Mouse (Mus musculus): Measurements from ENCODE around the gene Slc13a4.

Gene Slc13a4

DNA sequence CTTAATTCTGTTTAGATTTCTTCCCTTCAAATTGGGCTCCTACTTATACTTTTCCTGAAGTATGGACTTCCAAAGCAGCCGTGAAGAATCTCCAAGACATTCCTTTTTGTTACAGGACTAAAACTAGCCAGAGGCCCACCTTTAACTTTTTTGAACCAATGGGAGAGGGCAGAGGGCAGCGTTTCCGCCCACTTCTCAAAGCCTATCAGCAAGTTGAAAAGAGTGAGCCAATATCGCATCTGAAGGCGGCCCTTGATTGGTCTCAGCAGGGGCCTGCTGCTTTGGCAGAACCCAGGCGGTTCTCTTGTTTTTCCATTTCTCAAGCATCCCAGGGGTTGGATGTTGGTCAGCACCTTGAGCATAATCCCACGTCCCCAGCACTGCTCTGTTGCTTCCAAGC, at the start of gene Slc13a4:
Slc13a4 (minus strand) TSS at position 95 of the 400 bp plus-strand sequence.
- no peak for DNase-seq (ENCODE audit: low read depth, low spot score)

DNA sequence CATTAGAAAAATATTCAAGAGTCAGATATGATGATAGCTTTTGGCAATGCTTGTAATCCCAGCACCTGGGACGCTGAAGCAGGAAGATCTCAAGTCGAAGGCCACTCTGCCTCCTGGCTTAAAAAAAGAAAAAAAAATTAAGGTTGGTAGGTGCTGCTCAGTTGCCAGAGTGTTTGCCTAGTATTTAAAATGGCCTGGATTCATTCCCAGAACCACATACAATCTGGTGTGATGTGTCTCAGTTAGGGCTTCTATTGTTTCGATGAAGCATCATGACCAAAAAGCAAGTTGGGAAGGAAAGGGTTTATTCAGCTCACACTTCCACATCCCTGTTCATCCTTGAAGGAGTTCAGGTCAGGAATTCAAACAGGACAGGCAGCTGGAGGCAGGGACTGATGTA, 47.4 kb upstream of the Slc13a4 start:
- DNase-seq (ENCODE audit: low read depth, low spot score) = no peak

DNA sequence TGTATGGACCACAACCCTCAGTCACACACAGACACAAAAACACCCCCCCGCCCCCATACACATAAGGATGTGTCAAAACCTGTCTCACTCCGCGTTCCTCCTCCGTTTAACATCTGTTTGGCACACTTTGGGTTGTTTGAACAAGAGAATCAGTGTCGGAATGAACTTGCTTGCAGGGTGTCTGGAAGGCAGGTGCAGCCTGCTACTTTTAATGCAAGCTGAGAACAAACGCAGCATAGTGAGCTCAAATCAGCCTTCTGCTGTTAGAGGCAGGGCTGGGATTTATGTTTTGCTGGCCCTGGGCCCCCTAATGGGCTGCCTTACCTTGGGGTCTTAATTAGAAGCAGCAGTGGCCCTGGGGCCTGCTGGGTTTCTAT, 46.7 kb upstream of the Slc13a4 start:
- DNase-seq (ENCODE audit: low read depth, low spot score) = no peak

DNA sequence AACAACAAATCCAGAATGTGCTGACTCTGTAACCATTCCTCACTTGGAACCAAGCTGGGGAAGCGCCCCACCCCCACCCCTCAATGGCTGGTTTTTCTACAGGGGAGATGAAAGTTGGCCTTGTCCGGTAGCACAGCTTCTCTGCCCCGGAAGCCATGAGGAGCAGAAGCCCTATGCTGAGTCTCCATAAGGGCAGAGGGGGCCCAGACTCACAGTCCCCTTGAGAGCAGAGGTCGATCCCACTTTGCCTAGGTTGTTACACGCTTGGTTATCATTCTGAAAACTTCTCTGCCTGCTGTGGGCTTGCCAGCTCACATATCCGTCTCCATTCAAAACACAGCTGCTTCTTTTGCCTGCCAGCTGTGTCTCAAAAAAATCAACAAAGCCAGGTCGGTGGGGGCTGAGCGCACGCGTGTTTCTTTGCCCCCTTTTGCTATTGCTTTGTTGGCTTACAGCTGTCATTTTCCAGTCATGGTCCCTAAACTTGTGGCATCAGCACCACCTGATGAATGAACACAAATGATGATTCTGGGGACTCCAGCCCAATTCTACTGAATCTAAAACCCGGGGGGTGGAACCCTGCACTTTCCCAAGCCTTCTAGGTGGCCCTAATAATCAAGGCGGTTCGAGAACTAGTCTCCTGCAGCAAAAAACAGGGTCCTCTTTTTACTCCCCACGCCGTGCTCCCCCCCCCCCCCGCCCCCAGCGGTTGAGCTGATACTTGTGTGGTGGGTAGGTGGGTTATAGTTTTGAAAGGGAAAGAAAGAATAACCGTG, 46.1 kb upstream of the Slc13a4 start:
- no peak for DNase-seq (ENCODE audit: low read depth, low spot score)

DNA sequence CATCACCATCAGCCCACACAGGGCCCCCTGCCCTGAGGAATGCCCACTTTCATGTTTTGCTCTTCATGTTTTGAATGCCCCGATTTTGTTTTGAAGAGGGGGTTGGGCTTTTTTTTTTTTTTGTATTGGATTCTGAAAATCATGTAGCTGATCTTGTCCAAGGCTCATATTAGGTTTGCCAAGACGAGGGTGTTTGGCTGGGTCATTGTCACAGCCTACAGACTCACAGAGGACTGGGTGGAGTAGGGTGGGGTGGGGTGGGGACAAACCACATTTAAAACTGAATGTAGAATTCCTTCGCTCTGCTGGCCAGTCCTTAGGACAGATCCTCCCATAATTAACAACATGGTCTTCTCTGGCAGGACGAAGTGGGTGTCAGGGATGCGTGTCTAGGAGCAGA, 45.5 kb upstream of the Slc13a4 start:
- DNase-seq (ENCODE audit: low read depth, low spot score) = no peak

DNA sequence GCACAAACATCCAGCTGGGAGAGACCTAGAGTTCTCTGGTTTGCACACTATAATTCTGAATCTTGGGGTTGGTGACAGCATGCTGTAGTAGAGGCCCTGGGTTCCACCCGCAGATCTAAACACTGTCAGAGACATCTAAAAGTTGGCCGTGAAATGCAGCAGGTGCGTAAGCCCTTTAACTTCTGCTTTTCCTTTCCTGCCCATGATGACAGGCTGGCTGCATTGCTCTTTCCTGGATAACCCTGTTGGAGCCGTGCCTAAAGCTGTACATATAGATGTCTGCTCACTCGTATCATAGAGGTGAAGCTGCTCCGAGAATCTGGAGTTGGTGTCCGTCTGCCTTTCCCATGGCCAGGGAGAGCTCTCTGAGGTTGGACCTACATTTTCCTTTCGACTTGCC, 44.9 kb upstream of the Slc13a4 start:
- no peak for DNase-seq (ENCODE audit: low read depth, low spot score)

DNA sequence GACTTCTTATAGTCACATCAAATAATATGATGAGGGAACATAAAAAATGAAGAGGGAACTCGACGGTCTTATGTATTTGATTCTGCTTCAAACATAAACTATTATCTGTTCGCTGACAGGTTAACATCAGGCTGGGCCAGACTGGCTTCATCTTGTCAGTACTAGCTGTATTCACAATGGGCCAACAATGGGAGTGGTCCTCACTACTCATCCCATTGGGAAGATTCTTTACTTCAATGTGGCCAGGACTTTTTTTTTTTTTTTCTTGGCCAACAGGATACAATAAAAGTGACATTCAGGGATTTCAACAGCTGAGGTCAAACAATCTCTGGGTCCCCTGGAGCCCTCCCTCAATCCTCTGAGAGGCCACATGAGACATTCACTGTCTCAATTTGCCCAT, 43.9 kb upstream of the Slc13a4 start:
- DNase-seq (ENCODE audit: low read depth, low spot score) = no peak

DNA sequence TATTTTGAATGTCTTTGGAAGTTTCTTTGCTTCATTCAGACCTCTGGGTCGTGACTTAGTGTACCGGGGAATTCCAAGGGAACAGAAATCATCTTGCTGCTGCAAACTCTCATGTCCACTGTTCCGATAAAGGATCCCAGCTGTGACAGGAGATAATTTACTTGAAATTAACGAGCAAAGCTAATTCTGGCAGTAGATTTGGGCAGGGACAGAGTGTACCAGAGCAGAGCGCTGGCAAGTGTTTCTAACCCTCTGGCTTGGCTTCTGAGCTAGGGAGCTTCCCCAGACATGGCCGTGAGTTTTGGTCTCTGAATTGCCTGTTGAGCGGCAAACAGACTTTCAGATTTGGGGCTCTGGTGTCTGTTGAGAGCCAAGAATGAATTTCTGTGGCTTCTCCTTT, 41.9 kb upstream of the Slc13a4 start:
- DNase-seq (ENCODE audit: low read depth, low spot score) = no peak

DNA sequence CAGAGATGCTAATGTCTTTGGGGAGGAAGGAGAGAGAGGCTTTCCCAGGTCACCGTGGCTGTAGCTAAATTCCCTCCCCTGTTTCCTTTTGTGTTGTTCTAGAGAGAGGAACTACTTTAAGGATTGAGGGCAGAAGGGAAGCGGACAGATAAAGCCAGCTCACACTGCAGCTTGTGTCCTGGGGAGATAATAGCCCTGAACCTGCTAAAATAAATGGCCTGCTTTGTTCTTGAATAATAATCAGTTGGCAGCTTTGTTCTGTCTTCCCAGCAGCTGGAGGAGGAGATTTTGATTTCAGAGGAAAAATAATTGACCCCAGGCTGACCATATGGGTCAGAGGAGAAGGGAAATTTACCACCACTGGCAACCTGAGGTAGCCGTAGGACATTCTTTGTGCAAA, 30.7 kb upstream of the Slc13a4 start:
- no peak for DNase-seq (ENCODE audit: low read depth, low spot score)

DNA sequence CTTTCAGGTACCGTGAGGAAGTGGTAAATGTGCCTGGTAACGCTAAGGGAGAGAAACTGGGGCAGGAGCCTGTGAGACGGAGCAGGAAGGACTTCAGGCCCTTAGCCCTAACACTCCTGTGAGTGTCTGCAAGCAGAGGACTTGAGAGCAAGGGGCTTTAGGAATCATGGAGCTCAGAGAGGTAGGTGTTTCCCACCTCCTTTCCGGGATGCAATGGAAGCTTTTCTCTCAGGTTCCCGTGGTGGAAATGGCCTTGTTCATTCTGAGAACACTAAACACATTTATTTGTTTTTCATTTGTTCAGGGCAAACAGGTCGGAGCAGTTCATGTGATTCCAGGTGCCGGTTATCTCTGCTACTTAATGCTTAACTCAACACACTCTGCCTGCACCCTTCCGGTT, 29.9 kb upstream of the Slc13a4 start:
- DNase-seq (ENCODE audit: low read depth, low spot score) = no peak

DNA sequence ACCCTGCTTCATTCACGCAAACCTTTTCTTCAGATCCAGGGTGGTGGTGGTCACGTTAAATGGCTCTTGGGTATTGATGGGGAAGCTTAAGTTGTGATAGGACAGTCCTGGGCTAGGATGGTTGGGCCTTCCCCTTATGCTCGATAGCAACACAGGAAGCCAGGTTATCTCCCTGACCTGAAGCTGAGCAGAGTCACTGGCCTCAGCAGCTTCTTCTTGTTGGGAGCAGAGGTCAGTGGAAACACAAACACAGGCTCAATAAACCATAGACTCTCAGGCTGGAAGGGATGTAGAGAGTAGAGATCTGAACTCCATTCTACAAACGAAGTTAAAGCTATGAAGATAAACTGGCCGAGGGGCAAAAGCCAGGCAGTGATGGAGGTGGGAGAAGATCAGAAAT, 27.5 kb upstream of the Slc13a4 start:
- DNase-seq (ENCODE audit: low read depth, low spot score) = no peak

DNA sequence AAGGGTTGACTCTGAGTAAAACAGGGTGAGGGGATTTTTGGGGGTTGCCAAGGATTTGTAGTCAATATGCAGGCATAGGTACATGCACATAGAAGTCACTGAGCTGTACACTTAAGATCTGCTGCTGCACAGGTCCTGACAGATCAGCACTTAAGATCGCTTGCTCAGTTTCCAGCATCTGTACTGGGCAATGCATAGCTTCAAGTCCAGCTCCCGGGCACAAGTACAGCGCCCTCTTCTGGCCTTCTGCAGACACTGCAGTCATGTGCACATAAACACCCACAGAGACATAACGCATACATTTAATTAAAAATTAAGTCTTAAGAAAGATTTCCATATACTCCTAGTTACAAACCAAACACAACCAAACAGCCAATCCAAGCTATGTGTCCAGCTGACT, 26.3 kb upstream of the Slc13a4 start:
- DNase-seq (ENCODE audit: low read depth, low spot score) = no peak

DNA sequence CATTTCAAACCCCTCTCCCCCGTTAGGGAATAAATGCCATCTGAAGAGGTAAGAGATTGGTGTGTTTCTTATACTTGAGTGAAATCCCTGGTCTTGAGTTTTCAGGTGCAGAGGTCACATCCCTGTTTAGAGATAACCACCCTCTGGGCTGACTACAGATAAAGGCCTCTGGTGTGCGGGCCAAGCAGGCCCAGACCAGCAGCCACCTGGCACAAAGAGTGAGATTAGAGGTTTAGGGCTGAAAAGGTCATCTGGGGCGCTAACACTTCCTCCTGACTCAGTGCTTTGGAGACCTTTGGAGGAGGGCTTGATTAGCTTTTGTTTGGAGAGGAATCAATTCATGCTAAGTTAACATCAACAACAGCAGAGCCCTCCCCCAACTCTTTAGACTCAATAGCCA, 25.7 kb upstream of the Slc13a4 start:
- DNase-seq (ENCODE audit: low read depth, low spot score) = no peak

DNA sequence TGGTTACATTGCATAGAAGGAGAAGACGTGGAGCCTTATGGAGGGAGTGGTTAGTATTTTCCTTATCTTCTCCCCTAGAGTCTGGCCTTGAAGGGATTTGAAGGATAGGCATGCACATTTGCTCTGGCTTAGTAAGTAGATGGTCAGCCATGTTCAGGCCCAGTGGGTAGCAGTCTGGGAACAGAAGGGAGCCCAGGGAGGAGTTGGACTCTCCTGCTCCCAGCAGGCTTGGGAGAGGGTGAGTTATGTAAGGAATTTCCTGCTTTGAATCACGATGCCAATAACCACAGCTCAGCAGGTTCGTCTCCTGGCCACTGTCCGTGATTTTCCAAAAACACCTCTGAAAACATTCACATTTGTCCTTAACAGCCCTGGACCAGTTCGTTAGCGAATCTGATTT, 22.9 kb upstream of the Slc13a4 start:
- DNase-seq (ENCODE audit: low read depth, low spot score) = no peak

DNA sequence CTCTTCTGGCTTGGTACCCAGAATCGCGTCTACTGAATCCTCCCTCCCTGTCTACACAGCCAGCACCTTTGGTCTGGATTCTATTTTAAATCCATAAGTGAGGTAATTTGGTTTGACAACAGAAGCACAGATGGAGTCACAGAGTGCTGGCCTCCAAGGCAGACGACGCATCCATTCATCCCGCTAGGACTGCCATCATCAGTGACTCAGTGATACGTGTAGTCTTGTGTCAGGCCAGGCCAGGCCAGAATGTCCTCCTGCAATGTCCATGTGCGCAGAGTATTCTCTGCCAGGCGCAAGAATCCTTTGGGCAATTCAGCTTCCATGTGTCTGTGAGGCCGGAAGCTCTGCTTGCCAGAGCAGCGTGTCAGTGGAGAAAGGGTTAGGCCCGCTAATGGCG, 22.0 kb upstream of the Slc13a4 start:
- no peak for DNase-seq (ENCODE audit: low read depth, low spot score)

DNA sequence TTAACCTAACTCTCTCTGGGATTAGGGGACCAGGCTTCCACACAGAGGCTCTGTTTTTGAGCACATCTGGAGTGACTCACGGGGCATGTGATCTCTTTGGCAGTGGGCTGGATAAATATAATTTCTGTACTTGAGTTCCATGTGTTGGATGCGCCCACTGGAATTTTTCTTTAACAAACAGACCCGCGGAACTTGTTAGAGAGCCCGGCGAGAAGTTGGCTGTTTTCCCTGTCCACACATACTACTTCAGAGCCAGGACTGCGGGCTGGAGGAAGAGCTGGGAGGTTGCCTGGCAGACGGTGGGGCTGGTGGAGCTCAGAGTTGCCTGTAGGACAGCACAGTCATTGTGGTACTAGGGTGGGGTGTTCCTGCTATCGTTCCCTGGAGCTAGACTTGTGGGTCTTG, 18.2 kb upstream of the Slc13a4 start, which contains the start of gene Fam180a:
Fam180a (minus strand) TSS at position 31 of the 405 bp plus-strand sequence.
- DNase-seq (ENCODE audit: low read depth, low spot score) = no peak

DNA sequence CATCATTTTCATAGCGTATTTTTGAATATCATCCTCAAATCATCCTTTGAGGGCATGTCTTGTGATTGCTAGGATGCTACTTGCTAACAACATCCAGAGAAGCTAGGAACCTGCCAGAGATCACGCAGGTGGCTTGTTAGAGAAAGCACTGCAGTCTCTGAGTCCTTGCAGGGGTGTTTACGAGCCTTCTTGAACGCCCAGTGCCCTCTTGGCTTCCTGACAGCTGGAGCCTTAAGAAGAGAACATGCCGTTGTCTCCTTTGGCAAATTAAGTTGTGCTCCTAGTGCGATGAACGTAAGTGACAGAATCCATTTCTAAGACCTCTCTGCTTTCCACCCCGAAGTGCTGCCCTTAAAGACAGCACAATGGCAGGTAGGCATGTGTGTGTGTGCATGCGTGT, 16.4 kb upstream of the Slc13a4 start:
- no peak for DNase-seq (ENCODE audit: low read depth, low spot score)

DNA sequence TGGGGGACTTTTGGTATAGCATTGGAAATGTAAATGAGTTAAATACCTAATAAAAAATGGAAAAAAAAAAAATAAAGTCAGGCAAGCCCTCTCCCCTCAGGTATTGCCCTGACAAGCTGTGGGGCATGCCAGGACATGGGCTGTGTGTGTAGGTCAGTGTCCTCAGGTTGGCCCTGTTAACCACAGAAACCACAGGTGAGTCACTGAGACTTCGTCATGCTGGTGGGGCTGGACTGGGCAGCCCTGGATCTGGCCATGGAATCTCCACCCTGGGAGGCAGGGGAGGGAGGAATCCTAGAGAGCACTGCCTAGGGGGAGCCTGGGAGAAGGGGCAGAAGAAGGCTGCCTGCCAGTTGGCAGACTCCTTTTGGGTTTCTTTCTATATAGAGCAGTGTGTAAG, 15.1 kb upstream of the Slc13a4 start:
- no peak for DNase-seq (ENCODE audit: low read depth, low spot score)

DNA sequence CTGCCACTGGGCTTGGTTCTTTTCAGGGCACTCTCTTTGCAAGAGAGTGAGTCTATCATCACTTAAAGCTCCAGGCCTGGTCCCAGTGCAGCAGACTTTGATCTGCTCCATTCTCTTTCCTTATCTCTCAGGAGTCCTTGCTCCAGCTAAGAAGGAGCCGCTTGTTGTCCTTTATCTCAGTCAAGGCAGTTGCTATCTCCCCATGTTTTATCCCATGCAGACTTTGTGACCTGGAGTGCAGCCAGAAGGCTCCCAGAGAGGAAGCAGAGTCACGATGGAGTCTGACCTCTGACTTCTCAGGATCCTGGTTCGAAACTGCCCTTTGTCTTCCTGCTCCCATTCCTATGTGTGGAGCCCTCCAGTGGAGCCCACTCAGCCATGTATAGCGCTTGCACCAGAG, 13.2 kb upstream of the Slc13a4 start:
- no peak for DNase-seq (ENCODE audit: low read depth, low spot score)

DNA sequence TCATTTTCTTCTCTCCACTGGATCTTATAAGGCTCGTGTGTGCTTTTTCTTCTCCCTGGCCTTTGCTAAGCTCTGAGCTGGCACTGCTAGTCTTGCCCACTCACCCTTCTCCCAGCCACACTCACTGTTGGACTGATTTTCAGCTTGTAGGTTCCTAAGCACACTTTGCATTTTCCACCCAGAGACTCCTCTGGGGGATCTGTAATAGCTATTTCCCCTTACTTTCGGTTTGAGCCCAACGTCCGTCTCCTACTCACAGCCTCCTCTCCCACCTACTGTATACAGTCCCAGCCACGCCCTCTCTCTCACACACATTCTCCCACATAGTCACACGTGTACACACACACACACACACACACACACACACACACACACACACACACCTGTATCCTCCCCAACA, 11.9 kb upstream of the Slc13a4 start:
- DNase-seq (ENCODE audit: low read depth, low spot score) = no peak

DNA sequence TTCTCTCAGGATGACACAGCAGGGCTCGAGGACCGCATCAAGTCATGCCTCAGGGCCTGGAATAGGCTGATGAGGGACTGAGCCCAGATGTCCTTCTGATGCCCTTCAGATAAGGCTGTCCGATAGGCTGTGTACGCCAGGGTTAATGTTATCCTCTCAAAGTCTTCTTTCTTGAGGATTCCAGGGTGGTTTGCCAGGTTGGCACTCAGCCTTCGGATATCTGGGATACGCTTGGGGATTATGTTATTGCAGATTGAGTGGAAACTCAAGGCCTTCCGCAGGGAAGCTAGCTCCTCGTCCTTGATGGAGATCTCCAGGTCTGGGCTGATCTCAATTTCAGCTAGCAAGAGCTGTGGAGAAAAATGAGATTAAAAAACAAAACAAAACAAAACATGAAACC, 5.6 kb upstream of the Slc13a4 start:
- DNase-seq (ENCODE audit: low read depth, low spot score) = no peak

DNA sequence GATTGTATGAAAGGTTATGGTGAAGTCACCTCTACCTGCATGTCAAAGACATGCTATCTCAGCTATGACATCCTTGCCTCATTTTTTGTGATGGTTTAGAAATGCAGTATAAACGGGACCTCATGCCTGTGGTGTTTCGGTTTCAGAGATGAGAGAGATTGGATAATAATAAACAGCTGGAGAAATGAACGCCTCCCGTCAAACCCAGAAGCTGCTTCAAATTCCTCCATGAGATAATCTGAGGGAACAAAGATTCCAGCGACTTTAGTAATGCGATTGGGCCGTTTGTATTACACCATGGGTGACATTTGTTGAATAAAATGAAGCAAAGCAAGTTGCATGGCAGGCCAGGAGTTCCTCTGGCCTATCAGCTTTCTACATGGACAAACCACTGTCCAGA, 1.5 kb upstream of the Slc13a4 start:
- DNase-seq (ENCODE audit: low read depth, low spot score) = no peak

DNA sequence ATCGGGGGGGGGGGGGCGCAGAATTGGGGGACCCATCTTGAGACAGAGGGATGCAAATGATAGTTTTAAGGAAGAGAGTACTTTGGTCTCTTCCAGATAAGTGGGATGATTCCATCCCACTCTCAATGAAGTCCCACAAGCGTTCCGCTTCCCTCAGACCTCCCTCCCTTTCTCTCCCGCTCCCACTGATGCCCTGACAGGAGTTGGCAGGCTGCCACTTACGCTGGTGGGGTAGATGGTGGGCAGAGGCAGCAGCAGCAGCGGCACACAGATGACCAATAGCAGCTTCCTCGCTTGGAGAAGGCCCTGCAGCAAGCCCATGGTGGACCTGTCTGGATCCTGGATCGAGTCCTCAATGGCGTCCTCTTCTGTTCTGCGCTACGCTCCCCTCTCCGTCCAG, 795 bp downstream of the Slc13a4 start:
- no peak for DNase-seq (ENCODE audit: low read depth, low spot score)

DNA sequence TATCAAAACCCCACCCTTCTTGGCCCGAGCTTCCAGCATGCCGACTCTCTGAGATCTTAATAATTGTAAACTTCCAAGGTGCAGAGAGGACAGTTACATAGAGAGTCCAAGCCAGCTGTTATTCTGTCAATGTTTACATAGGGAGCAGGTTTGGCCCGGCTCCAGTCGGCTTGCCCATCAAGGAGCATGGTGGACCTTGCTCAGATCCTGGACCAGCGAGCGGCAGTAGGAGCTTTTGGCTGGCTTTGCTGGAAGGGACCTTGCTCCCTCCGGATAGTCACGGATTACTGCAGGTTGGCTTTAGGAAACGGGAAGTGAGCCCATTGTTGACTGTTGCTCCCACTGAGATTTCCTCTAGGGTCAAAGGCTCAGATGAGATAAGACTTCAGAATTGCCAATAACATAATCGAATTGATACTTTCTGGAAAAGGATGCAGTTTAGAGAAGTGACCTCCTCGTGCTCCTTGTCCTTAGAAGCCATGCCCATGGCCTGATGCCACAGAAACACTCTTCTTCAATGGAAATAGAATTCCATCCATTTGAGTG, 4.5 kb downstream of the Slc13a4 start:
- no peak for DNase-seq (ENCODE audit: low read depth, low spot score)

Measured in WW6 (cell line).